Mouse (Mus musculus): Measurements from ENCODE around the gene Nebl. TPM values are rescaled to one million over a fixed set of nuclear protein-coding genes. Genes with fewer than 3 reads are reported as not detected.

Nebl gene
- 5.1 and 5.7 TPM in 2 replicates for polyA plus RNA-seq (2015; fragmentation: Nextera tagmentation; extraction: Ambion mirVana)

- H3K4me2 ChIP-seq (ENCODE audit: low read length), result peak within 1 kb of the TSS; percentile 90
- no peaks in the 10 kb centered on the region for H3K36me3 ChIP-seq (ENCODE audit: insufficient read depth, low read length)
- H3K27ac ChIP-seq, result no peak within 1 kb of the TSS
- H3K4me1 ChIP-seq (replicated peaks; ENCODE audit: insufficient read depth, low read length), result 0 out of 2 replicates have a peak, but pooled peaks cover 7% of the 10 kb centered on the region
- peak within 1 kb of the TSS; percentile 61 for H3K4me3 ChIP-seq (replicated peaks; ENCODE audit: low read depth, low read length)
- 2% methylated on average over 50 of the region's 59 CpGs for WGBS
- peak; percentile 55 for DNase-seq (ENCODE audit: low spot score)
- peaks cover 13% of the 10 kb centered on the region for H3K27me3 ChIP-seq (ENCODE audit: insufficient read depth, low read length)
- H3K9me3 ChIP-seq (replicated peaks; ENCODE audit: low read length), result no peaks in the 10 kb centered on the region
- TF ChIP-seq CTCF (IDR thresholded peaks at IDR 0.05; ENCODE audit: low read depth), result peak; percentile 38; the same call in 1 of the 2 replicates
- ATAC-seq (replicated peaks; ENCODE audit: low FRiP score, low read depth), result peak; percentile 87
- peak within 1 kb of the TSS; percentile 41 for H3K9ac ChIP-seq (ENCODE audit: low read depth, low read length)
Observed at GRCm38 (mm10) chr2:17730957-17731830, at the start of gene Nebl. Nebl (minus strand) TSS chr2:17731464.

GRCm38 (mm10) chr2:17770246-17770825 is 39.1 kb upstream of the Nebl start:
- no peak overlapping the region for H3K4me2 ChIP-seq (ENCODE audit: low read length)
- H3K36me3 ChIP-seq (ENCODE audit: insufficient read depth, low read length), result no peaks in the 10 kb centered on the region
- no peaks in the 10 kb centered on the region for H3K4me1 ChIP-seq (replicated peaks; ENCODE audit: insufficient read depth, low read length)
- WGBS, result 80% methylated on average over 4 of the region's 4 CpGs
- DNase-seq (ENCODE audit: low spot score) (no peak), ATAC-seq (replicated peaks; ENCODE audit: low FRiP score, low read depth) (no peak)
- H3K4me3 ChIP-seq (replicated peaks; ENCODE audit: low read depth, low read length), result no peak overlapping the region
- H3K9me3 ChIP-seq (replicated peaks; ENCODE audit: low read length), result no peaks in the 10 kb centered on the region
- H3K27me3 ChIP-seq (ENCODE audit: insufficient read depth, low read length), result no peaks in the 10 kb centered on the region
- H3K27ac ChIP-seq, result no peak overlapping the region
- H3K9ac ChIP-seq (ENCODE audit: low read depth, low read length), result no peak overlapping the region
- no peak for TF ChIP-seq CTCF (IDR thresholded peaks at IDR 0.05; ENCODE audit: low read depth)

- WGBS, result 56% methylated on average over 5 of the region's 5 CpGs
- Histone ChIP-seq H3K36me3 (ENCODE audit: insufficient read depth, low read length) (no peaks in the 10 kb centered on the region), H3K4me3 (replicated peaks; ENCODE audit: low read depth, low read length) (no peak overlapping the region), H3K9ac (ENCODE audit: low read depth, low read length) (no peak overlapping the region), H3K27ac (no peak overlapping the region), H3K9me3 (replicated peaks; ENCODE audit: low read length) (no peaks in the 10 kb centered on the region), H3K4me2 (ENCODE audit: low read length) (no peak overlapping the region), H3K27me3 (ENCODE audit: insufficient read depth, low read length) (no peaks in the 10 kb centered on the region), H3K4me1 (replicated peaks; ENCODE audit: insufficient read depth, low read length) (no peaks in the 10 kb centered on the region)
- no peak for TF ChIP-seq CTCF (IDR thresholded peaks at IDR 0.05; ENCODE audit: low read depth)
- DNase-seq (ENCODE audit: low spot score) (no peak), ATAC-seq (replicated peaks; ENCODE audit: low FRiP score, low read depth) (no peak)
Observed at GRCm38 (mm10) chr2:17769242-17769755, 38.0 kb upstream of the Nebl start.

DNA sequence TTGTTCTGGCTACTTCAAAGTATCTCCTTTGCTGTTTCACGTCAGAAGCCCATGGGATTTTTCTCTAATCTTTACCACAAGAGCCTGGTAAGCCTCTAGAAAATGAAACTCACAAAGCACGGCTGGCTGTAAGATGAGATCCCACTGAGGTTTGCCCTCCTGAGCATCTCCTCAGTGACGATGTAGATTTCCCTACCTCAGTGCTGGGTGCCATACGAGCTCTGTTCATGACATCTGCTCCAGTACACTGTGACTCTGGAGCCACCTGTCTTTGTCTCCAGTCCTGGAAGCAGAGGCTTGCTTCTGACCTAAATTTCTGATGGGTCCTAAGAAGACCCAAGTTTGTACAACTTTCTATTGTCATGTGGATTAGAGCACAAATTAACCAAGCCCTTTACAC is 25.0 kb upstream of the Nebl start:
- TF ChIP-seq CTCF (IDR thresholded peaks at IDR 0.05; ENCODE audit: low read depth), result no peak
- Histone ChIP-seq H3K36me3 (ENCODE audit: insufficient read depth, low read length) (no peaks in the 10 kb centered on the region), H3K27me3 (ENCODE audit: insufficient read depth, low read length) (no peaks in the 10 kb centered on the region), H3K4me1 (replicated peaks; ENCODE audit: insufficient read depth, low read length) (no peaks in the 10 kb centered on the region), H3K9ac (ENCODE audit: low read depth, low read length) (no peak overlapping the region), H3K27ac (no peak overlapping the region), H3K9me3 (replicated peaks; ENCODE audit: low read length) (no peaks in the 10 kb centered on the region), H3K4me3 (replicated peaks; ENCODE audit: low read depth, low read length) (no peak overlapping the region), H3K4me2 (ENCODE audit: low read length) (no peak overlapping the region)
- 45% methylated on average over 4 of the region's 4 CpGs for WGBS
- ATAC-seq (replicated peaks; ENCODE audit: low FRiP score, low read depth) (no peak), DNase-seq (ENCODE audit: low spot score) (no peak)

- H3K4me3 ChIP-seq (replicated peaks; ENCODE audit: low read depth, low read length), result peak overlapping the region; percentile 34
- no peaks in the 10 kb centered on the region for H3K27me3 ChIP-seq (ENCODE audit: insufficient read depth, low read length)
- no peak overlapping the region for H3K9ac ChIP-seq (ENCODE audit: low read depth, low read length)
- H3K9me3 ChIP-seq (replicated peaks; ENCODE audit: low read length), result no peaks in the 10 kb centered on the region
- DNase-seq (ENCODE audit: low spot score) (peak; percentile 21), ATAC-seq (replicated peaks; ENCODE audit: low FRiP score, low read depth) (peak; percentile 49; the same call in 1 of the 2 replicates)
- no peaks in the 10 kb centered on the region for H3K4me1 ChIP-seq (replicated peaks; ENCODE audit: insufficient read depth, low read length)
- 8% methylated on average over 11 of the region's 11 CpGs for WGBS
- peak overlapping the region; percentile 65 for H3K4me2 ChIP-seq (ENCODE audit: low read length)
- no peak overlapping the region for H3K27ac ChIP-seq
- no peaks in the 10 kb centered on the region for H3K36me3 ChIP-seq (ENCODE audit: insufficient read depth, low read length)
- no peak for TF ChIP-seq CTCF (IDR thresholded peaks at IDR 0.05; ENCODE audit: low read depth)
Observed at GRCm38 (mm10) chr2:17742051-17742763, 10.9 kb upstream of the Nebl start.

- DNase-seq (ENCODE audit: low spot score) (peak; percentile 52), ATAC-seq (replicated peaks; ENCODE audit: low FRiP score, low read depth) (no peak; the same call in 1 of the 2 replicates)
- H3K9ac ChIP-seq (ENCODE audit: low read depth, low read length), result no peak overlapping the region
- no peaks in the 10 kb centered on the region for H3K4me1 ChIP-seq (replicated peaks; ENCODE audit: insufficient read depth, low read length)
- H3K9me3 ChIP-seq (replicated peaks; ENCODE audit: low read length), result no peaks in the 10 kb centered on the region
- H3K27me3 ChIP-seq (ENCODE audit: insufficient read depth, low read length), result no peaks in the 10 kb centered on the region
- peak overlapping the region; percentile 34 for H3K4me3 ChIP-seq (replicated peaks; ENCODE audit: low read depth, low read length)
- no peak for TF ChIP-seq CTCF (IDR thresholded peaks at IDR 0.05; ENCODE audit: low read depth)
- H3K27ac ChIP-seq, result no peak overlapping the region
- peak overlapping the region; percentile 65 for H3K4me2 ChIP-seq (ENCODE audit: low read length)
- H3K36me3 ChIP-seq (ENCODE audit: insufficient read depth, low read length), result no peaks in the 10 kb centered on the region
- under 1% methylated on average over 16 of the region's 16 CpGs for WGBS
Observed at GRCm38 (mm10) chr2:17741555-17741954, 10.3 kb upstream of the Nebl start.

Data from kidney, postnatal 0 days (tissue).